Mouse (Mus musculus) olfactory bulb, adult 2 months (tissue): ENCODE measurements at regions not wholly inside any gene's neighbourhood (a gene's known extent, or its start where the extent isn't known, plus 50 kb on each side); places are given as distances from the start of the nearest gene placed in this dataset.
"Not testable (repeated sequence)": the region's sequence is repeated elsewhere in the genome, so short reads cannot be mapped to it uniquely, and the experiment has no call there.

Experiments used
- H3K27ac ChIP-seq: fragments of 200-500 bp; 2 replicates; pipeline ENCODE4 v1.5.1; 2012; ENCODE audit warnings: low read depth, low read length; ENCODE audit not compliant: insufficient read depth
- H3K4me1 ChIP-seq: fragments of 200-500 bp; 2 replicates; pipeline ENCODE4 v1.6.1; 2012; ENCODE audit warnings: low read length; ENCODE audit not compliant: control insufficient read depth, insufficient read depth
- H3K4me3 ChIP-seq: fragments of 200-500 bp; 2 replicates; pipeline ENCODE4 v1.5.1; 2012; ENCODE audit warnings: mild to moderate bottlenecking, low read depth, low read length, moderate library complexity; ENCODE audit not compliant: insufficient read depth
- CTCF ChIP-seq: fragments of 200-500 bp; IDR thresholded peaks from 2 replicates; pipeline ENCODE4 v1.5.1; 2012; ENCODE audit warnings: low read depth, mild to moderate bottlenecking, low read length, moderate library complexity; ENCODE audit not compliant: insufficient read depth
- POLR2A ChIP-seq: fragments of 200-500 bp; IDR thresholded peaks from 2 replicates; pipeline ENCODE4 v1.6.1; 2012; ENCODE audit warnings: mild to moderate bottlenecking, low read depth, low read length, moderate library complexity; ENCODE audit not compliant: insufficient read depth
- WGBS: fragments of 180-500 bp; shearing (Covaris S2); methylation state at CpG from one replicate; pipeline ENCODE4 v1.1.7; 2018; 5-methylcytosine and 5-hydroxymethylcytosine counted together

GRCm38 (mm10) chr9:25782631-25783030, 301.3 kb downstream of the Eepd1 start:
- Histone ChIP-seq H3K4me3 (no peak overlapping the region), H3K4me1 (no peaks in the 10 kb centered on the region), H3K27ac (no peak overlapping the region)
- WGBS = 94% methylated on average over 1 of the region's 1 CpGs
- TF ChIP-seq POLR2A = no peak
- TF ChIP-seq CTCF = no peak

- Histone ChIP-seq H3K4me3 (no peak overlapping the region), H3K4me1 (no peaks in the 10 kb centered on the region), H3K27ac (no peak overlapping the region)
- 43% methylated on average over 8 of the region's 8 CpGs for WGBS
- TF ChIP-seq POLR2A = no peak
- no peak for TF ChIP-seq CTCF
Observed at GRCm38 (mm10) chr9:25795142-25795910, 314.0 kb downstream of the Eepd1 start.

DNA sequence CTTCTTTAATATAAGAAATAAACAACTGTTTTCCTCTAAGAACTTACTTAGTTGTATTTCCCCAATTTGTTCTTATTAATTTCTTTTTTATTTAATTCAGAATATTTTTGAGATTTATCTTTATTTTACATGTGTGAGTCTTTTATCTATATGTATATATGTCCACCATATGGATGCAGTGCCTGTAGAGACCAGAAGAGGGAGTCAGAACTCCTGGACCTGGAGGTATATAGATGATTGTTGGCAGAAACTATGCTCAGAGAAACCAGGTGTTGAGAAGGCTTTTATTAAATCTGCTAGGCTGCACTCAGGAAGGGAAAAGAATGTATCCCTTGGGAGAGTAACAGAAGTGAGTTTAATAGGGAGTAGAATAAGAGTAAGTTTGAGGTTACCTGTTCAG, 328.2 kb downstream of the Eepd1 start:
- Histone ChIP-seq H3K4me3 (no peak overlapping the region), H3K4me1 (no peaks in the 10 kb centered on the region), H3K27ac (no peak overlapping the region)
- no peak for TF ChIP-seq CTCF
- TF ChIP-seq POLR2A = no peak

DNA sequence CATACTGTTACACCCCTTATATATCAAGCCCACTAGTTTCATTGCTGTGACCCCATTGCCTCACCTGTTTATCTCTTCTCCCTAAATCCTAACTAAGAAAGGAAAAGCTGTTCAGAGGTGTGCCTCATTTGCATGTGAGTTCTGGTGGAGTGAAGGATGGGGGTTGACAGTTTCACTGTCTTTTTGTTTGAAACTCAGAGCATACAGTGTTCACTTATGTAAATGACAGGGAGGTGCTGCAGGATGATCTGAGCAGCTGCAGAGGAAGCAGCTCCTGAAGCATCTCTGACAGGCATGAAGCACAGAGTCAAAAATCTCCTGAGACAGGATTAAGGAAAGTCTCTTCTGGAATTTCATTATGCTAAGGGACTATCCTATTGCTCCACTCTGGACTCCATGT, 351.9 kb downstream of the Eepd1 start:
- H3K27ac ChIP-seq = no peak overlapping the region
- TF ChIP-seq POLR2A = no peak
- TF ChIP-seq CTCF = no peak
- no peaks in the 10 kb centered on the region for H3K4me1 ChIP-seq
- H3K4me3 ChIP-seq = no peak overlapping the region

- WGBS = 95% methylated on average over 2 of the region's 2 CpGs
- H3K4me1 ChIP-seq, H3K4me3 ChIP-seq, H3K27ac ChIP-seq: not testable (repeated sequence)
Observed at GRCm38 (mm10) chr9:25849914-25850313, 368.6 kb downstream of the Eepd1 start.

GRCm38 (mm10) chr9:25850608-25851007, 369.3 kb downstream of the Eepd1 start:
- not testable (repeated sequence) for H3K4me3 ChIP-seq, H3K4me1 ChIP-seq, H3K27ac ChIP-seq
- 47% methylated on average over 3 of the region's 3 CpGs for WGBS

DNA sequence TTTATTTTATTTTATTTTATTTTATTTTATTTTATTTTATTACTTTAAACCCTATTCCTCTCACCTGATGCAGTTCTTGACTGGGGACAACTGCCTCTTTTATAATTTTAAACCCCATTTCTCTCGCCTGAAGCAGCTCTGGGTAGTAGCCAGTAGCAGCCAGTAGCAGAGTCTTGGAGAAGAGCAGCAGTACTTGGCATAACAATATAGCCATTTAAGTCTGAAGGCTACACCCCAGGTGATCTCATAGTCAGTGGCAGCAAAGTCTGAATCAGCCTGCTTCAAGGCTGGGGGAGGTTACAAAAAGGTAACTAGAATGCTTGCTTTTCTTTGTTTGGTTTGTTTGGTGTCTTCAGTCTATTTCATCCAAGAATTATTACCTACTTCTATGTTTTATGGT, 373.2 kb downstream of the Eepd1 start:
- Histone ChIP-seq H3K4me3 (no peak overlapping the region), H3K27ac (no peak overlapping the region), H3K4me1 (no peaks in the 10 kb centered on the region)
- 61% methylated on average over 1 of the region's 1 CpGs for WGBS
- TF ChIP-seq CTCF (no peak), POLR2A (no peak)

DNA sequence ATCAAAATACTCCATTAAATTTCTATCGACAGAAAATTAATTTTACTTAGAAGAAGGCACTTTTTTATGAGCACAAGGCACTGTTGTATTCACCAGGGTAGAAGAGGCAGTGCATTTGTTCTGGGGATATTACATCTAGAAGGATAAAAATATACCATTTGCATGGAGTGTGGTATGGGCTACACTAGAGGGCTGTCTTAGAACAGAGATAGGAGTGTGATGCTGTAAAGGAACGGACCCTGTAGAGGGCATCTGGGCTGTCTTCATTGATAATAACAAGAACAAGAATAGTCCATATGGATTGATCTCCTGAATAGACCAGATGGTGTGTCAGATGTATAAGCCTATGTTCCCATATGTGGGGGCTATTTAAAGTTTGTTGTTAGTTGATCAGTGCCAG, 388.9 kb downstream of the Eepd1 start:
- WGBS = 75% methylated on average over 2 of the region's 2 CpGs
- Histone ChIP-seq H3K4me3 (no peak overlapping the region), H3K4me1 (no peaks in the 10 kb centered on the region), H3K27ac (no peak overlapping the region)
- TF ChIP-seq POLR2A (no peak), CTCF (no peak)

GRCm38 (mm10) chr9:25896333-25896905, 415.1 kb downstream of the Eepd1 start:
- H3K4me1 ChIP-seq = no peaks in the 10 kb centered on the region
- no peak overlapping the region for H3K4me3 ChIP-seq
- no peak overlapping the region for H3K27ac ChIP-seq
- TF ChIP-seq POLR2A (no peak), CTCF (no peak)
